Mouse (Mus musculus): Measurements from ENCODE around the gene Proz. TPM values are rescaled to one million over a fixed set of nuclear protein-coding genes. Genes with fewer than 3 reads are reported as not detected.

The Proz gene
- polyA plus RNA-seq, 1 experiment from 2014 or later, result 53.4 TPM

Other genes starting within 250 kb of the Proz start
- 0.74 and 1.3 TPM in 2 replicates for gene Mcf2l, start 187.1 kb upstream of the Proz start, polyA plus RNA-seq (2015; fragmentation: Nextera tagmentation; extraction: Ambion mirVana)
- gene F7, start 34.9 kb upstream of the Proz start, polyA plus RNA-seq (2015; fragmentation: Nextera tagmentation; extraction: Ambion mirVana), result 10.9 and 11.0 TPM in 2 replicates
- gene F10, start 23.6 kb upstream of the Proz start, polyA plus RNA-seq (2015; fragmentation: Nextera tagmentation; extraction: Ambion mirVana), result 179 and 195 TPM in 2 replicates
- 13.1 and 14.3 TPM in 2 replicates for gene Pcid2, start 44.5 kb downstream of the Proz start, polyA plus RNA-seq (2015; fragmentation: Nextera tagmentation; extraction: Ambion mirVana)
- 72.1 and 76.1 TPM in 2 replicates for gene Cul4a, start 44.7 kb downstream of the Proz start, polyA plus RNA-seq (2015; fragmentation: Nextera tagmentation; extraction: Ambion mirVana)
- gene Lamp1, start 98.2 kb downstream of the Proz start, polyA plus RNA-seq (2015; fragmentation: Nextera tagmentation; extraction: Ambion mirVana), result 181 and 197 TPM in 2 replicates
- gene Grtp1, start 139.7 kb downstream of the Proz start, polyA plus RNA-seq (2015; fragmentation: Nextera tagmentation; extraction: Ambion mirVana), result 6.8 and 8.8 TPM in 2 replicates
- 0.34 and 0.77 TPM in 2 replicates for gene Adprhl1, start 193.2 kb downstream of the Proz start, polyA plus RNA-seq (2015; fragmentation: Nextera tagmentation; extraction: Ambion mirVana)
- 6.9 and 7.1 TPM in 2 replicates for gene Dcun1d2, start 227.2 kb downstream of the Proz start, polyA plus RNA-seq (2015; fragmentation: Nextera tagmentation; extraction: Ambion mirVana)
- gene Tmco3, start 227.3 kb downstream of the Proz start, polyA plus RNA-seq (2015; fragmentation: Nextera tagmentation; extraction: Ambion mirVana), result 5.0 and 6.0 TPM in 2 replicates

Measured in liver, embryonic 16.5 days (tissue).